Mouse (Mus musculus) adrenal gland, adult 8-10 months (tissue): Measurements from ENCODE around the gene Nmt2. TPM values are rescaled to one million over a fixed set of nuclear protein-coding genes. Genes with fewer than 3 reads are reported as not detected.

Experiments
- DNase-seq: peaks from one replicate; pipeline ENCODE4 v3.0.0; 2022
- total RNA-seq, 4 experiments: library from RNA; stranded (reverse); gene quantifications; 2 replicates each; pipeline ENCODE4 v1.2.4; 2022

Gene Nmt2
- total RNA-seq: 10 to 100 TPM; 45.2 to 72.2 (median 59.7) TPM

DNA sequence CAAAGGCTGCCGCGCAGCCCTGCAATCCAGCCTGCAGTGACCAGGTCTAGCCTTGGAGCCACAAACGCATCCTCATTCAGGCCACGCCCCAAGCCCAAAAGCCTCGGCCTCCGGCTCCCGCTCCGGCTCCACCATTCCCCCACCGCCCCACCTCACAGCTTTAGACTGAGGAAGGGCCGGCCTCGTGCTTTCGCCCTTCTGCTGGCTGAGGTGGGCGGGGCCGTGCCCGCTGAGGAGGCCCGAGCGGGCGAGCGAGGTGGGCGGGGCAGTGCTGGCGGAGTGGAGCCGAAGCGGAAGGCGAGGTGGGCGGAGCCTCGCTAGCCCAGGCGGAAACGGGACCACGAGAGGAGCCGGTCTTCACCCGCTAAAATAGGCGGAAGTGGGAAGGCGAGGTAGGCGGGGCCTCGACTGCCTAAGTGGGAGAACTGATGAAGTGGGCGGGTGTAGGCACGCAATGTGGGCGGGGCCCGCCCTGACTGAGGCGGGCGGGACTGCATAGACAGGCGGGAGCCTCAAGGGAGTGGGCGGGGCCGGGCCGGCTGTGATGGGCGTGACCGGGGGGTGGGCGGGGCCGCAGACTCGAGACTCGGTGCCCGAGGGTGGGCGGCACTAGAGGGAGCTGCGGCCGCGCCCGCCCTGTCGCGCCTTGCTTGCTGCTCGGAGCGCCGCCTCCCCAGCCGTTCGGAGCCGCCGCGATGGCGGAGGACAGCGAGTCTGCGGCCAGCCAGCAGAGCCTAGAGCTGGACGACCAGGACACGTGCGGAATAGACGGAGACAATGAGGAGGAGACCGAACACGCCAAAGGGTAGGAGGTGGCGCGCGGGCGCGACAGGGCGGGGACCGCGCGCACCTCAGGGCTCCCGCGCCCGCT, at the start of gene Nmt2:
Nmt2 (plus strand) TSS at position 611 of the 871 bp plus-strand sequence.
- DNase-seq: peak; percentile 100

DNA sequence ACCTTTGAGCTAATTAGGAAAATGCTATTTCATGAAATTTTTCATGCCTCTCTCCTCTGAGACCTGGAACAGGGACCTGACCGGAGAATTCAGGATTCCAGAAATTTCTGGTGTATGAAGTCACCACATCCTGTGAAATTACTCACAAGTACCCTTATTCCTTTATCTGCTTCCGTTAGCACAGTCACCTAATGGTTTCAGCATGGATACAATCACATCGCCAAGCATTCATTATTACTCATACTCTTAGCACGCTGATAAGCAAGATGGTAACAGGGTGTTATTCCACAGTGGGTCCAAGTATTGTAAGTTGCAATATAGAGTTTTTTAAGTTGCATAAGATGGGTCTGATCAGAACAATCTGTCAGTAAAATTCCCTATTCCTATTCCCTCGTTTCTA, 44.8 kb upstream of the Nmt2 start:
- no peak for DNase-seq

DNA sequence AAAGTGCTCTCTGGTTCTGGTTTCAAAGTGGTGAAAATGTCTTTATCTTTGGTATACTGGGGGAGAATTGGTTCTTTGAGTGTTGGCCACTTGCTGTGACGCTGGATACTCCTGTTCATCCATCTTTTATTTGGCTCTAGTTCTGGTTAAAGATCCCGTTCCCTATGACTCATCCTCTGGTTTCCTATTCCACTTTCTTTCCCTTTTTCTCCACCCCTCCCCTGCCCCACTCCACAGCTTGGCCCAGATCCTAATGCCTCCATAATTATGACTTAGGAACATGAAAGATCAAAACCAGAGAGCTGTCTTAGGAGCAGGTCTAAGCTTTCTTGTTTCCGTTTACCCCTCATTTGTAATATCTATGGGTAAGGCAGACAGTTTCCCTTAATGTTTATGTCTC, 39.8 kb upstream of the Nmt2 start:
- no peak for DNase-seq

DNA sequence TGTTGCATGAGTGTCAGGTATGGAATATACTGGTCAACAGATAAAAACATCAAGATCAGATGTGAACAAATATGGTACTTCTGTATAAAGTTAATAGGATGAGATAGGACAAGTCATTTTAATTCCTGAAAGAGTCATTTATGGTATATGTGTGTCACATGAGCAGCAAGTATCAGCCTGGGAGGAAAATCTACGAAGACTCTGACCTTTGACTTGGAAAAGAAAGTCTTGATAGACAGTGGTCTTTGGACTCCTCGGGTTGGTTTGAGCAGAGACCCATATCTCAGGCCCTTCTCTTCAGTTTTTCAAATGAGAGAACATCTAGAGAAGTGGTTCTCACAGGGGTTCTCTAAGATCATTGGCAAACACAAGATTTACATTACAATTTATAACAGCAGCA, 32.7 kb upstream of the Nmt2 start:
- no peak for DNase-seq

DNA sequence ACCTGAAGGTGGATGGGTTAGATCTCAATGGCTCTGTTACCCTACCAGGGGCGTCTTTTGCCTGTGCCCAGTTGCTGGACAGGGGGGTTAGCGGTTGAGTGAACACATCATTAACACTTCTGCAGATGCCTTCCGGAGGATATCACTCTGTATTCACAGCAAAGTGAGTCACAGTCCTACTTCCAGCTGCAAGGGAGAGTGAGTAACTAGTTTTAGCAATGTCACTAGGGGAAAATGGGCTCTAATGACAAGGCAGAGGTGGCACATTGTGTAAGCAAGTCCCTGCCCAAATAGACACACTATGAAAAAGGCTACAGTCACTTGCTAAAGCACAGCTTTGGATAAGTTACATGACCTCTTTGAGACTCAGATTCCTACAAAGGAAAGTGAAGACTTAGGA, 17.5 kb upstream of the Nmt2 start:
- no peak for DNase-seq

DNA sequence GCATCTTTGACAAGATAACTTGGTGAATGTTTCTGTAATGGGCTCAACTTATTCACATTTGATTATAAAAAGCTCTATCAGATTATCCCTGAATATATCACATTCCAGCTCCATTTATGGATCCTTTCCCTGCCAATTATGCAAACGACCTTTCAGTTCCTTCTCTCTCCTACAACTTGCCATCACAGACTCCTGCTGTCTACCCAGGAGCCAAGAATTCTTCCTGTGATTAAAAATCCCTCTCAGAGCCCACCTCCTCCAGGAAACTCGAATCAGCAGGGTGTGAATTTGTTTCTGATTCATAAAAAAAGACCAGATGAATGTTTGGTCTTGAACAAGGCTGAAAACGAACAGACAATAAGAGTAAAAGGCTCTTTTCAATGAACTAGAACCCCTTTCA, 16.1 kb upstream of the Nmt2 start:
- DNase-seq: no peak

DNA sequence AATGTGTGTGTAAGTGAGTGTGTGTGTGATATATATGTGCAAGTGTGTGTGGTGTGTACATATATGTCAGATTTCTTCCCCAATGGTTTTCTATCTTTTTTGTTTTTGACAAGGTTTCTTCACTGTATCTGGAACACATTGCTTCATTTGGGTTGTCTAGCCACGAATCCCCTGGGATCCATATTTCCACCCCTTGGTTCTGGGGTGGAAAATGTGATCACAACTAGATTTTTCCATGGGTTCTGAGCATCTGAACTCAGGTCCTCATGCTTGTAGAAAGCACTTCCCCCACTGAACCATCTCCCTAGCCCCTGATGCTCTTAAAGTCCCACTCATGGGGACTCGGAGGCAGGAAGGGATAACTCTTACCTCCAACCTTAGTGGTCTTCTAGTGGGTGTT, 10.7 kb upstream of the Nmt2 start:
- DNase-seq: no peak

DNA sequence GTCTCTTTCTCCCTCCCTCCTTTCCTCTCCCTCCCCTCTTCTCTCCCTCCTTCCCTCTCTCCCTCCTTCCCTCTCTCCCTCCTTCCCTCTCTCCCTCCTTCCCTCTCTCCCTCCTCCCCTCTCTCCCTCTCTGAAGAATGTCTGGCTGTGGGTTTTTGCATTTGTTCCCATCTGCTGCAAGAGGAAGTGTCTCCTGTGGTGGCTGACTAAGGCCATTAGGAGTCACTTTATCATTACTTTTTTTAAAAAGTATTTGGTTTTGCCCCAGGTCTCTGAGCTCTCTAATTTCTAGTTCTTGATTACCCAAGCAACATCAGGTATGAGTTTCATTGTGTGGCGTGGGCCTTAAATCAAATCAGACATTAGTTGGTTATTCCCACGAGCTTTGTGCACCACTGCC, 7.9 kb upstream of the Nmt2 start:
- no peak for DNase-seq

DNA sequence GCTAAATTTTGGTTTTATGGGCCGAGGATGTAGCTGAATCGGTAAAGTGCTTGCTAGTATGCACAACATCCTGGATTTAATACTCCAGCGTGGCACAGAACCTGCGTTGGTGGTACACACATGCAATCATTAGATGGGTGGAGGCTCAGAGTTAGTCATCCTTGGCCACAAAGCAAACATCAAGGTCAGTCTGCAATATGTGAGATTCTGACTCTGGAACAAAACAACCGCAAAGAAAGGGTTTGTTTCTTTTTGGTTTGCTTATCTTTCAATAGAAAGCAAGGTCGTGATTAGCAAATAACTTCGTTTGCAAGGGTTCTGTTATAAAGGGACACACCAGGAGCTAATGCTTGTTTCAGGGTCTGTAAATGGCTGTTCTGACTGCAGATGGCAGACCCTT, 6.5 kb upstream of the Nmt2 start:
- peak; percentile 40 for DNase-seq

DNA sequence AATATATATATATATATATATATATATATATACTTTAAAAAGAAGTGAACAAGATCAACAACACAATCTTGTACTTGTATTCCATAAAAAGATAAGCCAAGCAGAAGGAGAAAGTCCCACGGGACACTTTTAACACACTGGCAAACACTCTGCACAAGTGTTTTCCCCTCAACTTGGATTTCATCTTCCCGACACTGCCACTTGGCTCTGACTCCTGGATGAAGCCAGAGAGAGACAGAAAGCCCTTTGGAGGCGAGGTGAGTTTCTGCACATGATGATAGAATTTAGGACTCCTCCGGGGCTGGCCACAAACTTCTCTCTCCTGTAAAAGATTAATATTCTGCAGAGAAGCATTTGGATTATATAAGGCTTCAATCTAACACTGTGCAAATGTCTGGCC, 2.7 kb upstream of the Nmt2 start:
- no peak for DNase-seq

DNA sequence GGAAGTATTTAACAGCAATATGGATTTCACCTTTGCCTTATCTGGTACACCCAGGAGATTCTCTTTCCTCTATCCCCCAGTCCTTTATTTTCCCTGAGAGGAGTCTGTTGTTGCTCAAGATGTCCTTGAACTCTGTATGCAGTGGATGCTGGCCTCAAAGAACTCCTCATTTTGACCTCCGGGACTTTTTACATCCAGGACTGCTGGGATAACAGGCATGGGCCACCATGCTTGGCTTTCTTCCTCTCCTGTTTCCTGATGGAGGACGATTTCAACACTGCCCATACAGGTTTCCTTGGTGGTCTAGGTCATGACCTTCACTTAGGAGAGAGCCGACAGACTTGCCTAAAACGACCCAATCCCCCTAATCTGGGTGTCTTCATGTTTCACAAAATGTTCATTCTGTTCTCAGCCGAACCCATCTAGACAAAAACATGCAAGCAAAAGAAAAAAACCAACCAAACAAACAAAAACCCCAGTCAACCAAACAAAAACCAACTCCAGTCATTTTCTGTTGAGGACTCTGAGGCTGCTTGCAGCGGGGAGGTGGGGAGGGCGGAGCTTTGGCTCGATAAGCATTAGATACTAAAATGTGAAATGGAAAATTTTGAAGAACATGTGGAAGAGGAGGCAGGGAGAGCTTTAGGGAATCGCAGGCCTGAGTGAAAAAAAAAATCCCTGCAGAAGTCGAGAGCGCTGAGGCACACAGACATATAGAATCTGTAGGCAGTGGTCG, 978 bp upstream of the Nmt2 start:
- peak; percentile 41 for DNase-seq

DNA sequence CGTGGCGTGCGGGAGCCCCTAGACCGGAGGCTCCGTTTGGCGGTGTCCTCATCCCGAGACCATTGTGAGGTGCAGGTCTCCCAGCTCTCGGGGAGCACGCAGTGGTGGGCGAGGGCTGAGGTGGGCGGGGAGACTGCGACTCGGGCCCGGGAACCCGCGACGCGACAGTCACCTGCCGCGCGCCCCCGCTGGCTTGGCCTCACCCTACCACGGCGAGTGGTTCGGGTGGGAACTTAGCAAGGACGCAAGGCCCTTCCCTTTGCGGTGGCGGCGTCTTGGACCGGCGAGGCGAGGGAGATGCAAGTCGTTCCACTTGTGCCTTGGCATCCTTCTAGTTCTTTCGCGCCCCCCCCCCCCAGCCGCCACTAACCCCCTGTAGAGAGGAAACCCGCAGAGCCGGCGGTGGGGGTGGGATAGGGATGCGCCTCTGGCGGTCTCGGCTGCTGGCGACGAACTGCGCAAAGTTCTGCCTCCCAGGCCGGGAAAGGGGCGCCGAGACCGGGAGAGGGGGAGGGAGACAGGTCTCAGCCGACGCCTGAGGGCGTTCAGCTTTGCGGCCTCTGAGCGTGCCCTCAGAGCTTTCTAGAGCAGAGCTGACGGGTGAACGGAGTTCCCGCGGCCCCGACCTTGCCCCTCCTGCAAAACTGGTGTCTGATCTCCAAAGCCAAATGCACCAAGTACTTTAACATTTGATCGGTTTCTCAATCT, 615 bp downstream of the Nmt2 start:
- DNase-seq: peak; percentile 64

DNA sequence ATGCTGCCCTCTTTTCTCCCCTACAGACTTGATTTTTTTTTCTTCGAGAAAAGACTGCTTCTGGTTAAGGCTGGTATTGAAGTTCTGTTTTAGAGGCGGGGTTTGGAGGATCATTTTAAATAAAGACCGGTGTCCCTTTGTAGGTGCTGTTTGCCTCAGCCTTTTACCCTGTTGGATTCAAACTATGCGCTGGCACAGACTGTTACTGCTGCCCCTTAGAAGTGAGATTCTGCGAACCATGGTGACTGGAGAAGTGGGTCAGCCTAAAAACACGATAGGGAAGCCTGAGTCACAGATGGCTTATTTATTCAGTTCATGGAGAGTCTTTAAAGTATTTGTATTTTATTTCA, 1.1 kb downstream of the Nmt2 start:
- DNase-seq: peak; percentile 20

DNA sequence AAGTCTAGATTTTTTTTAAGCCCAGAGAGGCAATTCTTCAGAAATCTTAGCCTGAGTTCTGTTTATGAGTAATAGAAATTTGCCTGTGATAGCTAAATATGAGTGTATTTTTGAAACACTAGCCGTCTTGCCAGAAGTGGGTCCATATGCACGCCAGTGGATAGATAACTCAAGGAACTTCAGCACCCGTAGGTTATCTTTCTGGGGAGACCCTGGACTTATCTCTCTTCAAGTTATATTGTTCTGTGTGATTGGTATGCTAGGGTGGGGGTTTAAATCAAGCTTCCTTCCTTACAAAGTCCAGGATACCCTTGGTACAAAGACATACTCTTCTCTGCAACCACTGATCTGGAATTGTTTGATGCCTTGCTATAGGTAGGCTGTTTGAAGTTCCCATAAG, 1.7 kb downstream of the Nmt2 start:
- no peak for DNase-seq

DNA sequence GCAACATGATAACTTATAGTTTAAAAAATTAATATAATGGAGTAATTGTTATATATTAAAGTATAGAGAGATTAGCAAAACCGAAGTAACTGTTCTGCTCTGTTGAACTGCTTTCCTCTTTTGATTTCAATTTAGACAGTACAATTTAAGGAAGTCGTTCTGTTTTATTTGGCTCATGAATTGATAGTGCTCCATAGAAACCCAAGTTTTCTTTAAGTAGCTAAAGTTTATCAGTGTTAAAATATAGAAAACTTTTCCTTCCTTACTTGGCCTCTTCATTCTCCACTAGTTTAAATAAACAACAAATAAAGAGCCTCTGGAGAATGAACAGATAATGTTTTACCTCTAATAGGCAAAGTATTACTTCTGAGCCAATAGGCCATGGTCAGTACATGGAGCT, 2.2 kb downstream of the Nmt2 start:
- DNase-seq: no peak

DNA sequence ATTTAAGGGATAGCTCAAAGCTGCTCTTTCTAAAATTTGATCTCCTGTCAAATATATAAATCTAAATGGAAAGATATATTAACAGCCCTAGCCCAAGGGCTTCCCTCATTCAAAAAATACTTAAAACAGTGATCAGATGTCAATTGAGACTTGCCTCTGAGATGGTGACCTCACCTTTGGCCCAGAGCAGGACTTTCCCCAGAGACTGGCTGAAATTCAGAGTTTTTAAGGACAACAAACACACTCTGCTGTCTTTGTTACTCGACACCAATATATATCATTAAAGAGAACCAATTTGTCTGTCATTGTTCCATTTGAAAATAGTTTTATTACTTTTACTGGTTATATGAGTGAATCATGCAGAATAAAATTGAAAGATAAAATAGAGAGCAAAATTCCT, 5.6 kb downstream of the Nmt2 start:
- DNase-seq: no peak

DNA sequence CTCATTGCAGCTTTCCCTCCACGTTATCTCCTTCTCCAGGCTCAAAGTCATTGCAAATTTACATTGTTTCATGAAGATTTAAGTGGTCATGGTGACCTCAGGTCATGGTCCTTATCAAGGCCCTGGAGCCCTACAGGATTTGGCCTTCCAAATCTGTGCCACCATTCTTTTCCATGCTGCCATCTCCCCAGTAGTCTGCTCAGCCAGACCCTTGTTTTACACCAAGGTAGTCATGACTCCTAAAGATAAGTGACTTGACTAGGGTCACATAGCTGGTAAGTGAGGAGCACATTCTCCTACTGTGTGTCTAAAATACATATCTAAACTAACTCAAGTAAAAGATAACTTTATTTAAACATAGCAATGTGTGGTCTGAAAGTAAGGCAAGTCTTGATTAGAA, 8.2 kb downstream of the Nmt2 start:
- no peak for DNase-seq

DNA sequence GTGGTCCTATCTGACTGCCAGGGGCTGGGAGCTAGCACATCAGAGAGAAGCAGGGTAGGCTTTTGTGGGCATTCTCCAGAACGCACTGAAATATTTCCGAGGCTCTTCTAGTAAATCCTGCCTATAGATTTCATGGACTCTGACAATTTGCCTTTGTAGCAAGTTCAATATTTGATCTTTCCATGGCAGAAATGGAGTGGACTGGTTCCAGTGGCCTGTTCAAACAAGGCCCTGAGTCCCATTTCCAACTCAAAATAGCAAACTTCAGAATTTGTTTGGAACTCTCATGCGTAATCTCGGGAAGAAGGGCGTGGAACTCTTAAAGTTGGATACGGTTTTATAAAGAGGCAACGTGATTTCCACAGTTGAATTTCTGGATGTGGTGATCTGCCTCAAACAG, 11.8 kb downstream of the Nmt2 start:
- DNase-seq: no peak

DNA sequence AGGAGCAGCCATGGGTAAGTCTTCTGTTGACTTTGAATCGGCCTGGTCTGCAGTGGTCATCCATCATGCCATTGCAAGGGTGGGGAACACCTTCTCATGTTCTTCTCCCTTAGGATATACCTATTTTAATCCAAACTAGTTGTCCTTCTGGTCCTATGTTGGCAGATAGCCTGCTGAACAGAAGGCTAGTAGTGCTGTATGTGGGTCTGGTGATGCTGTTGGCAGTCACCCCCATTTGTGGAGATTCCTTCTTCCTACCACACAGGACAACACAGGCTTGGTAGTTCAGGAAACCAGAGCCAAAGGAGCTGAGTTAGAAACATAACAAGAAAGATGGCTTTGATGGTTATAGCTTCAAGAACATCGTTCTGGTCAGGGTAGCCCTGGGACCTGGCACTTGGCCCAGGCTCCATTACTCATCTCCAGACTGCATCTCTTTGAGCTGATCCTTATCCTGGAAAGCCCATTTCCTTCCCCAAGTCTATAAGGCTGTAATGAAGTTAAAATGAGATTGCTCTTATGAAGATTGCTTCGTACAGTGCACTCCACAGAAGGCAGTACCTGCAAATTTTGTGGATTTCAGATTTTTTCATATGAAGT, 21.5 kb downstream of the Nmt2 start:
- DNase-seq: peak; percentile 58

DNA sequence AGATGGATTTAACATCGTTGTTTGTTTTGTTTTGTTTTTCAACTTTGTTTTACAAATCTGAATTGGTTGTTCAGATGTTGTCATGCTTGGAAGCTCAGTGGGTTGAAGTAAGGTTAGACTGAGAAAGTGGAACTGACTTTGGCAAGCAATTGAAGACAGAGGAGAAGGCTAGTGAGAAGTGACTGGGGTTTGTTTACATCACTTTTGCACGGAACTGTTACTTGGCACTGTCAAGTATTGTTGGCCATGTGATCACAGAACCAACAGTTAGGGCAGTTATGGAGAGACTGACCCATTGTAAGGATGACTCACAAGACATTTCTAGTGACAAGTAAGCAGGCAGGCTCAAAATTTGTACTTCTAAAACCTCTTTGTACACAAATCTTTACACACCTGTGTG, 39.1 kb downstream of the Nmt2 start:
- DNase-seq: no peak

DNA sequence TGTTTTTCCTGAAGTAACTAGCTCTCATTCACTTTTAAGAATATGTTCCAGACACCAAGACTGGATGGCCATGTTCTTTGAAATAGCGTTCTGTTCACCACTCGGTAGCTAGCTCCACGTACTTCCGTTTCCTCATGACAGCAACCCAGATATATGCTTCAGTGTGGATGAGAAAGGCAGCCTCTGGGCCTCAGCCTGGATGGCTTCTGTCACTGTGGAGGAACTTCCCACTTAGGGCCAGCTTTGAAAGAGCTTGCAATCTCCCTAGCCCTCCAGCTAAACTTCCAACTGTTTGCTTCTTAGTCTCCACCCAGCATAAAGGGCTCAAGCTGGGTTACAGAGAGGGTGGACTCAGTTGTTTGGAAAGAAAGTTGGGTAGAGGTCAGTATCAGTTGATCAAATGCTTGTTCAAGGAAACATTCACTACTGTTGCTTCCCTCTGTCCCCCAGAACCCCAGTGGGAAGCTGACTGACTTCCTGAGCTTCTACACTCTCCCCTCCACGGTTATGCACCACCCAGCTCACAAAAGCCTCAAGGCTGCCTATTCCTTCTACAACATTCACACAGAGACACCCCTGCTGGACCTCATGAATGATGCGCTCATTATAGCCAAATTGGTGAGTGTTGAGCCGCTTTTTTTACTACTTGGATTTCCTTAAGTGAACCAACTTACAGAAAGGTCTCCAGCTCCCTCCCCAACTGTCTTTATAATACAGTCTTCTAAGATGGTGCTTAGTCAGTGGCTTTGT, 40.5 kb downstream of the Nmt2 start:
- no peak for DNase-seq

DNA sequence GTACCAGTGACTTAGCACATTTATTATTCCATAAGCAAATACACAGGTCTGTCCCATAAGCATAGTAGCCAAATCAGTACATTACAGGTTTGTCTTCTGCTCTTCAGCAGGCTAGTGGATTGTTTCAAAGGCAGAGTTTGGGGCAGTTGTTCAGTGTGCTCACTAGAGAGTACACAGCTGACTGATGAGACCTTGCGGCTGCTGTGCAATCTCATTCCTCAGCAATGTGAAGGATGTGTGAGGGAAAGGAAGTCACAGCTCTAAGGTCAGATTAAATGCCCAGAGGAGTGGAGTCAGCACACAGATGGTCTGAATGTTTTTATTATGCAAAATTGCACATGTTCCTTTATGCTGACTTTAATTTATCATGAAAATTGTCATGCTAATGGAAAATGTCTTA, 42.5 kb downstream of the Nmt2 start:
- no peak for DNase-seq
